Mouse (Mus musculus): ENCODE measurements around the gene Jmjd8. TPM values are rescaled to one million over a fixed set of nuclear protein-coding genes. Genes with fewer than 3 reads are reported as not detected.

Gene Jmjd8
- total RNA-seq, 2 experiments from 2014 or later, result 59.5 to 62.9 TPM

DNA sequence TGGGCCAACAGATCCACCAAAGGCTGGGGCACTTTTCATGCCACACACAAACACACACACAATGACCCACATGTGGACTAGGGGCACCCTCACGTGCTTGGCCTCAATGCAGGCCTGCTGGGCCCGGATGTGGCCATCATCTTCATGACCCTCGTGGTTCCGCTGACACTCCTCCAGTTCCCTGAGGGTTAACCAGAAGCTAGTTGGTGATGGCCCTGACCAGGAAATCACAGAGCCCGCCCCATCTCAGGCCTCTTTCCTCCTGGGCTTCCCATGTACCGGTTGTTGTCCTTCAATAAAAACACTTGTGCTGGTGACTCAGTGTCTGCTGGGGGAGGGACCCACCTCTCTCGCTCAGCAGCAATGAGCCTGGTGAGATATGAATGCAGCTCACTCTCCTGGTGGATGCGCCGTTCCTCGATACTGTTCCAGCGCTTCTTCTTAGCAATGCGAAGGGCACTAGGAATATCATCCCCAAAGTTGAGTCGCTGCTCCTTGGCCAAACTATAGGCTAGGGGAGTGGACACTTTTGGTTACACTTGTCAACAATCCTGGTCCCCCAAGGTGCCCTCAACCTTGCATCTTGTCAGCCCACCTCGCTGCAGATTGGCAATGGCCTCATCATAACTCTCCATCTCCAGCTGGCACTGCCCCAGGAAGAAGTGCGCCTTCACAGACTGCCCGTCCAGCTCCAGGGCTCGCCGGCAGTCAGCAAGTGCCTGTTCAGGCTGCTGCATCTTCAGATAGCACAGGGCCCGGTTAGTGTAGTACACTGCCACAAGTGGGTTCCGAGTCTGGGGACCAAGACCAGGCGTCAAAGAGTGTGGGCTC is 3.0 kb downstream of the Jmjd8 start:
- no peak for DNase-seq (ENCODE audit: extremely low spot score in 1 of 2, low spot score in 1 of 2)

DNA sequence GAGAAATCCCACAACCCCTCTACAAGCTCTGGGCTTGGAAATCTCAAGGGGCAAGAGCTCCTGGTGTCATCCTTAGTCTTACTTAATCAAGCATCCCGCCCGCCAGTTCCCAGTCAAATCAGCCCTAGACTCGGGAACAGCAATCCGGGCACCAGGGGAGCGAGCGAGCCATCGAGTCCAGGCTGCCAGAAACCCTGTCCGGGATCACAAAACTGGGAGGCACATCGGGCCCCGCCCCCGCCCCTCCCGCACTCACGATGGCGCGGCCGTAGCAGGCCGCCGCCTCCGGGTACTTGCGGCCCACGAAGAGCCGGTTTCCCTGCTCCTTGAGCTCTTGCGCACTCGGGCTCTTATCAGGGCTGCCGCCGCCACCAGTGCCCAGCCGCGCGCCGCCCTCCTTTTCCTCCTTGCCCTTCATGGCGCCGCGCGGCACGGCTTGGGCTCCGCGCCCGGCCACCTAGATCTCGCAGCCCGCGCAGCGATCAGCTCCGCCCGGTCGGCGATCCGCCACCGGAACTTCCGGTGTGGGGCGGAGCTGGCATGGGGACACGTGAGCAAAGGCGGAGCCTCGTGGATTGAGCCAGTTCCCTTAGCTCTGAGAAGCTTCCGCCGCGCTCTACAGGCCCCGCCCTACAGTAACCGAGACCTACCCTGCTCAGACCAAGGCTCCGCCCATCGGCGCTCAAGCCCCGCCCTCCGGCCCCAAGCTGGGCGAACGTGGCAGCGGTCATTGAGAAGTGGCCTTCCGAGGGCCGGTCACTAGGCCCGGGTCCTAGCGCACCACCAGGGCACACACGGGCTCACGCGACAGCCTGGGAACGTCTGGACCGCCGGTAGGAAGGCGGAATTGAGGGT is 4.0 kb downstream of the Jmjd8 start:
- peak; percentile 93 to 95 for DNase-seq (ENCODE audit: extremely low spot score in 1 of 2, low spot score in 1 of 2)

DNA sequence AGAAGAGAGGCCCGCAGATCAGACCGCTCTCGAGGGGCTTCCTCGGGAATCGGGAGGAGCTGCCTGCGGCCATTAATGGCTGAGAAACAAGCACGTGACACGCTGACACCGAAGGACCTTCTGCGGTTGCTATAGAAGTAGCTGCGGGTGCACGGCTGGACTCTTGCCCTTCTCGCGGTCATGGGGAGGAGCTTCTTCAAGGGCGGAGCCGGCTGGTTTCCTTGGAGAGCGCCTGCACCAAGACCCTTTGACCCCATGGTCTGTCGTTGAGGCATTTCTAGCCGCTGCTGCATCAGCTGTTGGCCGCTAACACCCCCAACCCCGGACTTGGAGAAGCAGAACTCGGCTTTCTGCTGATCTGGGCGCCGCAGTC is 4.6 kb downstream of the Jmjd8 start, which contains the start of gene Stub1:
Gene Stub1 (minus strand): TSS at position 114 of the 373 bp plus-strand sequence.
- DNase-seq (ENCODE audit: extremely low spot score in 1 of 2, low spot score in 1 of 2), result peak in 1 of 2 experiments; percentile 70

DNA sequence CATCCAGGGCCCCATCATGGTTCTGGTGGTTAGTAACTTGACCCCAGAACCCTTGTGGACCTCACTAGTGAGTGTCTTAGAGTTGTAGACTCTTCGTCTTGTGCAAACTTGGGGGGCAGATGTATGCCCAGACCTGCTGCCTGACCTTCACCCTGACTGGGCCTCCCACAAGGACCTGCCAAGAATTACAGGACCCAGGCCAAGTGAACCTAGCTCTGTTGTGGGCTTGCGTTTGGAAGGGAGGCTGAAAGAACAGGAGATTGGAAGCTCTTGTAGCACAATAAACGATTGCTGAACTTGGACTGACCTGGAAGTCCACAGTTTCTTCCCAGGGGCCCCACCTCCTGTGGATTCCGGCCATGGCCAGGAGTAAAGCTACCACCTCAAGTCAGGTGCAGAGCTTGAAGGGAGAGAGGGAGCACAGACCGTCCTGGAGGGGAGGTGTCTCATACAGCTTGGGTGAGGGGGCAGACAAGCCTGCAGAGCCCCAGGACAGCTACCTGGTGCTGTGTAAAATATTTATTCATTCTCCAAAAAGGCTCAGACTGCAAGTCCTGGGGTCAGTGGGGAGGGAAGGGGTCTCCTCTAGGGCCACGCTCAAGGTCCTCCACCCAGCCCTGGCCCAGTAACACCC is 5.4 kb downstream of the Jmjd8 start:
- DNase-seq (ENCODE audit: extremely low spot score in 1 of 2, low spot score in 1 of 2), result no peak

DNA sequence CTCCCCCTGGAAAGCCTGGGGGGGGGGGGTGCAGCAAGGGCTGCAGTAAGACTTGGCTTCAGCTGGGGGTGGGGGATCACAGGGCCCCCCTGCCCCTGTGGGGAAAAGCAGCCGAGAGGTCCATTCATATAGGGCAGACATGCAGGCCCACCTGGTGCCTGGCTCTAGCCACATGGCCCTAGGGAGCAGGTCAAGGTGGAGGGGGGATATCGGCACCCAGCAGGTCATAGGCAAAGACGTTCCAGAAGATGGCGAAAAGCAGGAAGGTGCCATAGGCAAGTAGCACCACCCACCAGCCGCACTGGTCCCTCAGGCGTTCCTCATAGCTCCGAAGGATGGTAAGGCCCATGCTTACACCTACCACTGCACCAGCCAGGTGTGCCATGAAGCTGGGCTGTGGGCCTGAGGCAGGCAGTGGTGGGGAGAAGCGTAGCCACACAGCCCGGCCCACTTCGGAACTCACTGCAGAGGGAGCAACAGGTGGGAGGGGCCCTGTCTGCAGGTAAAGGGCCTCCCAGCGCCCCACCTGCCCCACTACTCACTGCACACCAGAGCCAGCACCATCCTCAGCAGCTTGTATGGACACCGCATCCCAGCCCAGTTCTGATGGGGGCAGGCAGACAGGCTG is 6.0 kb downstream of the Jmjd8 start:
- DNase-seq (ENCODE audit: extremely low spot score in 1 of 2, low spot score in 1 of 2), result no peak

DNA sequence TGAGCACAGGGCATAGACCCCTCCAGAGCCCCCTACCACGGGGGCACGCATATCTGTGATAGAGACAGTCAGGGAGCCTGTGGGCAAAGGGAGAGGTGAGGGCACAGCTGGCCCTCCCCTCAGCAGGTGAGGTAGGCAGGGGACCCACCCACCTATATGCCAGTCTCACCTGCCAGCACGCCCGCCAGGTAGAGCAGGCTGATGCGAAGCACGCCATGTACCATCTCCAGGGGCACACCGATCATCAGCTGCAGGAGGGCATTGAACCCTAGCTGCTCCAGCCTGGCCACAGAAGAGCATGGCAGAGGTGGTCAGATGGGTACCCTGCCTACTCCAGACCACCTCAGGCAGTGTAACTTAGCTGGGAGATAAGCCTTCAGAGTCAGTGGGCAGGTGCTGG is 6.6 kb downstream of the Jmjd8 start:
- no peak for DNase-seq (ENCODE audit: extremely low spot score in 1 of 2, low spot score in 1 of 2)

DNA sequence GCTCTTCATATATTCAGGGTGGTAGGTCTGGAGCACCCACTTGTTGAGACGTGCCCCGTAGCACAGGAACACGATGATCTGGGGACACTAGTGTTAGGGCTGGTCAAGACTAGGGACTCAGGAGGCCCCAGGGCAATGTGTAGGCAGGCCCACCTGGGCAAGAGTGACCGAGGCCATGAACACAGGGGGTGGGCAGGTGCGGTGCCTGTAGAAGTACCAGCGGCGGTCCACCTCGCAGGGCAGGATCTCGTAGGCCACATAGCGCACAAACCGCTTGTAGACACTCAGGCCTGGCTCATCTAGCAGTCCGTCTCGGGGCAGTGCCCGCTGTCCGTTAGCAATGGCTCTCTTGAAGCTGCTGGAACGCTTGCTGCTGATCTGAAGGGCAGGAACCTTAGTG is 7.1 kb downstream of the Jmjd8 start:
- no peak for DNase-seq (ENCODE audit: extremely low spot score in 1 of 2, low spot score in 1 of 2)

DNA sequence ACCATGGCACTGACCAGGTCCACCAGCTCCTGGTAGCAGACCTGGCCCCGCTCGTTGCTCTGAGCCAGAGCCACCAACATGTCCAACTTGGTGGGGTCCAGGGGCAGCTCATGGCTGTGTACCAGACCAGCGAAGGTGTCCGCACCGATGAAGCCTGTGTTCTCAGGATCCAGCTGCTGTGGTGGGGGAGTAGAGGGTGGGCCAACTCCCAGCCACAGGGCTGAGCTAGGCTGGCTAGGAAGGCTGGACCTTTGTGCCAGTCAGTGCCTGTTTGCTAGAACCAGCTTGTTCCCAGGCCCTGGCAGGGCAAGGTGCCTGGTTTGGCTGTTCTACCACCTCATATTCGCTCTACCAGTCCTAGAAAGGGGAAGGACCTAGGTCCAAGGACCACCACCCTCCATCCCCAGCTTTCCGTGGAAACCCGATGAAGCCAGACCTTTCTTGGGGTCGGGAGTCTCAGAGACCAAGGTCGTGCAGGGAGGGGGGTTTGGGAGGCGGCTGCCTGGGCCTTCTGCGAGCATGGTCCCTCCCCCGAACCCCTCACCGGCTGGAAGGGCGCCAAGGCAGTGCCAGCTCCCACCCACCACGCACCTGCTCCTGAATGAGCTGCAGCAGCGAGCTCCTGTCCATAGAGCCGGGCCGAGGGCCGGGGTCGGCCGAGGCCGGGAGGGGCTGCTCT is 7.9 kb downstream of the Jmjd8 start:
- peak in 1 of 2 experiments; percentile 64 for DNase-seq (ENCODE audit: extremely low spot score in 1 of 2, low spot score in 1 of 2)

DNA sequence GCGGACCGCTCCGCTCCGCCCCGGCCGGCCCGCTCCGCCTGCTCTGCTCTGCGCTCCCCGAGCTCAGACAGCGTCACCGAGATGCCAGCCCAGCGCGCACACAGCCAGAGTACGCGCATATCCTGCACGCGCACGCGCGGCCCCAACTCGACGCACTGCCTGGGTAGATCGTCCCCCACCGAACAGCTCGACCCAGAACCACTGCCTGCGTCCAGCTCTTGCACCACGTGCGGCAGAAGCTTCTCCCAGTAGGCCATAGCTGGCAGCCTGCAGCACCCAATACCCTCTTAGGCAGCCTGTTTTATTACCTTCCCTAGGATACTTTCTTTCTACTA is 8.4 kb downstream of the Jmjd8 start, which contains the start of gene Rhbdl1:
Gene Rhbdl1 (minus strand): TSS at position 220 of the 335 bp plus-strand sequence.
- peak; percentile 73 to 77 for DNase-seq (ENCODE audit: extremely low spot score in 1 of 2, low spot score in 1 of 2)

DNA sequence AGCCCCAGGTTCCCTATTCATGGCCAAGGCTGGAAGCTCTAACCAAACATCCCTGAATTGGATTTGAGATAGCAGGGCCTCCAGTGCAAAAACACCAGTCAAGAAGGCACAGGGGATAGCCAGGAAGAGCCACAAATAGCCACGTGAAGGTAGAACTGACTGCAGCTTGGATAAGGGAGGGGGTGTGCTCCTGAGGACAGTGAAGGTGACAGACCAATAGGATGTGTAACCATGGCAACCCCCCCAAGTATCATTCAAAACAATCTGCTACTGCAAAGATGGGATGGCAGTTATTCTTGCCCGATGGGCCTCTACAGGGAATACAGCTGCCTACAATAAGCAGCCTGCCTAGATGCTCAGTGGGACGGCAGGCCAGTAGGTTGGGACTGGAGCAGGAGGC is 8.9 kb downstream of the Jmjd8 start:
- no peak for DNase-seq (ENCODE audit: extremely low spot score in 1 of 2, low spot score in 1 of 2)

DNA sequence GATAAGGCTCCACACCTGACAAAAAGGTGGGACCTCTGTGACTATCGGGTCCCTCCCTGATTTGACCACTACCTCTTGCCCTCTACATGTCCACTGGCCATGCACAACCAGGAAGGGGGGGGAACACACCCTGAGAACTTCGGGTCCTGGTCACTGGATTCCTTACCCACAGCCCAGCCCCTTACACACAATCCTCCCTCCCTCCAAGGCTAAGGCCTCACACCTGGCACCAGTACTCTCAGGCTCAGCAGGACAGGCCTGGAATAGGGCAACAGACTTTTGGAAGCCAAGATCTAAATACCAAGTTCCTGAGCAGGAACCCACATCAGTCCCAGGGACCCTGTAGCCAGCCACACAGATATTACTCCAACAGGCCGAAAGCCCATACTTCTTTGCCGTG is 10.2 kb downstream of the Jmjd8 start:
- DNase-seq (ENCODE audit: extremely low spot score in 1 of 2, low spot score in 1 of 2), result no peak

DNA sequence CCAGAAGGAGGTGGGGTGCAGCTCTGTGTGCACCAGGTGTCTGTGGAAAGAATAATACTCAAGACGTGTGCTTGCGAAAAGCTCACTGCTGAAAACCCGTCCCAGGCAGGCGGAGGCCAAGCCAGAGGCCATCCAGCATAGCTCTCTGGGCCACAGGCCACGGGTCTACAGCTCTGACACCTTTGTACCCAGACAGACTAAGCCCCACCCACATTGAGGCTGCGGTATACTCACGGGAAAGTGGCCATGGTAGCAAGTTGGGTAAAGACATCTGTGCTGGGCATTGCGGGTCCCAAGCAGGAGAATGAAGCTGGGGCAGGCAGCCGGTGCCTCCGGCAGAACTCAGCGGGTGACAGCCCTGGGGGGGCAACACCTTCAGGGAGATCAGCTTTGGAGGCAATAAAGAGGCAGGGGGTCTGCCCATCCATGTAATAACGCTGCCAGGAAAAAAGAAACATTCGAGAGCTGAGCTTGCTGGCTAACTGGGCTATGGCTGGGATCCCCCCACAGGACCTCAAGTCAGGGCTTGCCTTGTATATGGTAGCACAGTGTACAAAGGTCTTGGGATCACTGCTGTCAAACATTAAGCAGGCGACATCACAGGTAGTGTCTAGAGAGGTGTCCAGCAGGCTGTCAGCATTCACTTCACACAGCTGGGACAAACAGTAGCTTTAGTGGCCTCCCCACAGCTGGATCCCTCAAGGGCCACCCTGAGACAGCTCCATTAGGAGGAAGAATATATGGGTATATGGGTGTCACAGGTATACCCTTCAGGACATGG is 11.0 kb downstream of the Jmjd8 start:
- DNase-seq (ENCODE audit: extremely low spot score in 1 of 2, low spot score in 1 of 2), result no peak

DNA sequence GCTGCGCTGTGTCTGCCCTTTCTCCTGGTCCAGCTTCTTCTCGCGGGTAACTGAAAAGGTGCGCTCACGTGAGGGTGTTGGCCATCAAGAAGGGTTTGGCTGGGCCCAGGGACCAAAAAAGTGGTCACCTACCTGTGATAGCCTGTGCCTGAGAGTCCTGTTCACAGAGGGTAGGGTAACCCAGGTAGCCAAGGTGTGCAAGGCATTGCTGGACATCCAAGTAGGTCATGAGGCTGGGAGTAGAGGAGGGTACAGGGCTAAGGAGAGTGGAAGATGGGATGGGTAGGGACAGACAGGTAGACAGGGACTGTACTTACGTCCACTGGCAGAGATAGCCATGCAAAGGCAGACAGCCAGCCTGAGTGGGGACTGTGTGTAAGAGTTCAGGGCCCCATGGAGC is 11.9 kb downstream of the Jmjd8 start:
- DNase-seq (ENCODE audit: extremely low spot score in 1 of 2, low spot score in 1 of 2), result no peak

DNA sequence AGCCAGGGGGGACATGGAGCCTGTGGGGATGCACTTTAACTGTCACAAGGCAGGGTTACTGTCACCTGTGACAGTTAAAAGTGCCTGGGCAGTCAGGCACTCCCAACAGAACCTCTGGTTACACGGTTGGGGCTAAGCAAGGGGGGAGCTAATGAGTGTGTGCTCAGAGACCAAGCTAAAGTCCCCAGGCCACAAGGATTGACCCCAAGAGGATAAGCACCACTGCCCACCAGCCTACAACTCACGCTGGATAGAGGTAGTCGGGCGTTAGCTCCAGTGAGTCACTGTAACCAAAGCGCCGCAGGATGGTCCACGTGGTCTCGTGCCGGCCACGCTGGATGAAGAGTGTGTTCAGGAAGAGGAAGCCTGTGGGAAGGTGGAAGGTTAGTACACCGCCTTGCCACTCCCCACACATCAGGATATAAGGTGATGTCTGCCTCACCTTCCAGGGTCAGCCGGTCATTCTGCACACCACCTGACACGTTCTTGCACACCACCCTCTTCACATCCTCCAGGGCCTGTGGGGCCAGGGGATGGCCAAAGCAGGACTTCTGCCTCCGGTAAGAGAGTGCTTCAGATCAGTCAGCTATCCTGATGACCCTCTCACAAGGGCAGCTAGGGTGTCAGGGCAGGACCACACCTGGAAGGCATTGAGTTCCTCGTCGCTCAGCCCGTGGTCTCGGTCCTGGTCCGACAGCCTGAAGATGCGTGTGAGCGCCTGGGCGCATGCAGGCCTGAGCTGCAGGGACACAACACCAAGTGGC is 12.6 kb downstream of the Jmjd8 start, which contains the start of gene Gm20683:
Gene Gm20683 (minus strand): TSS at position 647 of the 764 bp plus-strand sequence.
- no peak for DNase-seq (ENCODE audit: extremely low spot score in 1 of 2, low spot score in 1 of 2)

DNA sequence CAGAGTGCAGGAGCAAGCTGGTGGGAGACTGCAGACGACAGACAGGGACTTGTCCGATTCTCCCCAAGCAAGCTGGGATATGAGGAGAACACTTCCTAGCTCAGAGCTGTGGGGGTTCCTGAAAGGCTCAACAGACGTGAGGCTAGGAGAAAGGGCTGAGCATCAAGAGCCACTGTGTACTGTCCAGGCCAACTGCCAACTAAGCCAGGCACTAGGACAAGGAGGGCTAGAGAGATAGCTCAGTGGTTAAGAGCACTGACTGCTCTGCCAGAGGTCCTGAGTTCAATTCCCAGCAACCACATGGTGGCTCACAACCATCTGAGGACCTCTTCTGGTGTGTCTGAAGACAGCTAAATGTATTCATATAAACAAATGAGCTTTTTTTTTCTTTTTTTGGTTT is 13.8 kb downstream of the Jmjd8 start:
- DNase-seq (ENCODE audit: extremely low spot score in 1 of 2, low spot score in 1 of 2), result no peak

DNA sequence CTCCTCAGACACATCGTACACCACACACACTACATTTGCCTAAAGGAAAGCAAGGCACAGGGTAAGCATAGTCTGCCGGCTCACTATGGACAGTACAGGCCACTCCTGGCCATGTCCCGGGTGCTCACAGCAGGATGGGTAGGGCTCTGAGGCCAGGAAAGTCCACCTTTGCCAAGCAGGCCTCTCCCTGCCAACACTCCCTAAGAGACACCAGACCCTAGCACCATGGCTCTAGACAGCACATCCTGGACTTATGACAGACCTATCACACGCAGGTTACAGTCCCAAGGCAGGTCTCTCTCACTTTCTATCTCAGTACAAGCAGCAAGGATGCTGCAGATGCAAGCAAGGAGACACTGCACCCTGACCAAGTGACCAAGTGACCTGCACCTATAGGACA is 14.5 kb downstream of the Jmjd8 start:
- no peak for DNase-seq (ENCODE audit: extremely low spot score in 1 of 2, low spot score in 1 of 2)

DNA sequence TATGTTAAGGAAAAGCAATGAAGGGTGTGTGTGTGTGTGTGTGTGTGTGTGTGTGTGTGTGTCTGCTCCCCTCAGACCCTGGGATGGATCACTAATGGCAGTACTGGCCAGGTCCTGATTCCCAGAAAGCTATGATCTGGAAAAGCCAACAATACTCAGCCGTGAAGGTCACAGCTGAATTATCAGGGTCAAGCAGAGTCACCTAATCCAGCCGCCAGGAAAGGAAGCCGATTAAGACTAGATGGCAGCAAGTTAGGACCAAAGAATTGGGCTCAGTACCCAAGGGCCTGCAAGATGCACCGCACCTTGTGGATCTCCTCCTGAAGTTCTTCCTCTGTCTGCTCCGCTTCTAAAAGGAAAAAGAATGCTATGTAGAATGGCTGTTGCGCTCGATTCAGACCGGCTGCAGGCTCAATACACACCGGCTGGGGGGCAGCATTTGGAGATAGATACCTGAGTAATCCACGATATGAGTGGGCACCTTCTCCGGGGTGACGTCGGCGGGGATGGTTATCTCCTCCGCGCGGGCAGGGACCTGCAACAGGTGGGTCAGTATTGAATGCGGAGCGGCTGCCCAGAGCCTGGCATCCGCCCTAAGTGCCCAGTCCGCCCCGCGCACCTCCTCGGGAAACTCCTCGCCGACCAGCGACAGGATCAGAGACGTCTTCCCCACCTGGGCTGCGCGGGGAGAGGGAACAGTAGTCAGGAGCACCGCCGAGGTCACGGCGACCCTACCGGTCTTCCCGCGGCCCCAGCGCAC is 15.1 kb downstream of the Jmjd8 start:
- peak in 1 of 2 experiments; percentile 33 for DNase-seq (ENCODE audit: extremely low spot score in 1 of 2, low spot score in 1 of 2)

Data from layer of hippocampus, postnatal 25 days (tissue).